ENCODE assay signal across 31 mouse cellular contexts in the genomic region with DNA sequence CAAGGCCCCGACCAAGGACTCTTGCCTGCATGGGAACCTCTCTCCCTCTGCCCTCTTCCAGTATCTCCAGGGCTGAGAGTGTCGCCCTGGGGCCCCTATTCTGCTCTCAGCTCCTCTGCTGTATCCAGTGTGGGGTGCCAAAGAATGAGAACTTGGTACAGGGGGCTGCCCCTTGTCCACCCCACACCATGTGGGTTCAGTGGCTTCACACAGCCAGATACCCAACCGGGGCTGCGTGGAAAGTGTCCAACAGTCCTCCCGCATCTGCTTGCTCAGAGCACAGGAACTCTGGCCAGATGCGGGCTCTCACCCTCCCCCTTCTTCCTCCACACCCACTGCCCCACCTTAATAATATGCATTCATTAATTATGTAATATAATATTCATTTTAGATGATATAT. TPM values are rescaled to one million over a fixed set of nuclear protein-coding genes. Genes with fewer than 3 reads are reported as not detected.
"Had no signal": no experiment of that assay in that cellular context is flagged by ENCODE, and none has a peak within 500 bp of the region (broad histone marks: within the 10 kb centered on the region; RNA-seq: fewer than 3 reads in every experiment).

No protein-coding gene starts in this region.

- DNase-seq: cerebellum, adult 2 months; cerebellum, adult 8-10 months; cerebellum, adult 9-10 months; cerebellum, adult 9-11 months; cerebellum, postnatal 14 days; cerebellum, postnatal 25 days; cerebellum, postnatal 36 days; embryo, embryonic 11 days; forebrain, postnatal 0 days; gastrocnemius, adult 2 months; gastrocnemius, postnatal 10 days; gastrocnemius, postnatal 14 days; gastrocnemius, postnatal 25 days; gastrocnemius, postnatal 36 days; heart, adult 11 months; heart, adult 18-20 months; heart, adult 2 months had no signal

- H3K4me3 ChIP-seq: embryonic facial prominence, embryonic 10.5 days; embryonic facial prominence, embryonic 12.5 days; embryonic facial prominence, embryonic 13.5 days; embryonic facial prominence, embryonic 15.5 days; erythroblast, embryonic 14.5 days; forebrain, embryonic 12.5 days; forebrain, embryonic 13.5 days; forebrain, embryonic 15.5 days; gastrocnemius, adult 2 months; heart, adult 2 months had no signal

- H3K36me3 ChIP-seq: embryonic facial prominence, embryonic 10.5 days; embryonic facial prominence, embryonic 12.5 days; embryonic facial prominence, embryonic 13.5 days; embryonic facial prominence, embryonic 15.5 days; forebrain, embryonic 12.5 days; forebrain, embryonic 15.5 days had no signal

- H3K9ac ChIP-seq: embryonic facial prominence, embryonic 12.5 days; embryonic facial prominence, embryonic 13.5 days; embryonic facial prominence, embryonic 15.5 days; forebrain, embryonic 12.5 days; forebrain, embryonic 13.5 days; forebrain, embryonic 15.5 days; forebrain, postnatal 0 days had no signal

- H3K9me3 ChIP-seq: embryonic facial prominence, embryonic 10.5 days; embryonic facial prominence, embryonic 12.5 days; embryonic facial prominence, embryonic 13.5 days; embryonic facial prominence, embryonic 15.5 days; forebrain, embryonic 12.5 days; forebrain, embryonic 13.5 days; forebrain, embryonic 15.5 days had no signal

- H3K27me3 ChIP-seq: embryonic facial prominence, embryonic 12.5 days; embryonic facial prominence, embryonic 13.5 days; embryonic facial prominence, embryonic 15.5 days; forebrain, embryonic 12.5 days; forebrain, embryonic 13.5 days; forebrain, embryonic 15.5 days had no signal

- H3K4me2 ChIP-seq: embryonic facial prominence, embryonic 12.5 days; embryonic facial prominence, embryonic 13.5 days; embryonic facial prominence, embryonic 15.5 days; forebrain, embryonic 12.5 days; forebrain, embryonic 13.5 days; forebrain, embryonic 15.5 days had no signal

- H3K27ac ChIP-seq: embryonic facial prominence, embryonic 10.5 days; embryonic facial prominence, embryonic 12.5 days; embryonic facial prominence, embryonic 13.5 days; embryonic facial prominence, embryonic 15.5 days; forebrain, embryonic 12.5 days; forebrain, embryonic 13.5 days; forebrain, embryonic 15.5 days; gastrocnemius, adult 2 months; heart, adult 2 months had no signal

- H3K4me1 ChIP-seq: embryonic facial prominence, embryonic 10.5 days; embryonic facial prominence, embryonic 12.5 days; embryonic facial prominence, embryonic 13.5 days; embryonic facial prominence, embryonic 15.5 days; forebrain, embryonic 12.5 days; forebrain, embryonic 13.5 days; forebrain, embryonic 15.5 days had no signal

- ATAC-seq: forebrain, embryonic 13.5 days; forebrain, embryonic 14.5 days; forebrain, embryonic 15.5 days; forebrain, embryonic 16.5 days; forebrain, postnatal 0 days had no signal

RNA-seq across cellular contexts. Expression of a gene that starts 13.4 kb away (rescaled TPM):
- polyA plus RNA-seq: cerebellum, adult 2 months; cortical plate, adult 2 months; embryonic facial prominence, embryonic 10.5 days; embryonic facial prominence, embryonic 11.5 days; embryonic facial prominence, embryonic 12.5 days; embryonic facial prominence, embryonic 13.5 days; embryonic facial prominence, embryonic 14.5 days; embryonic facial prominence, embryonic 15.5 days; forebrain, embryonic 12.5 days; forebrain, embryonic 13.5 days; forebrain, embryonic 14.5 days; forebrain, embryonic 15.5 days; forebrain, embryonic 16.5 days; forebrain, postnatal 0 days; frontal cortex, adult 2 months; heart, adult 2 months had no signal
